Mouse (Mus musculus) embryo, embryonic 11 days (tissue): ENCODE results near the gene Aaas.

Source experiments
- DNase-seq: peaks from one replicate; pipeline ENCODE4 v3.0.0-alpha.2; 2015

Gene Aaas

GRCm38 (mm10) chr15:102350138-102350941 is at the start of gene Aaas:
TSS of gene Aaas (minus strand) at chr15:102350771.
- DNase-seq = peak; percentile 97

DNA sequence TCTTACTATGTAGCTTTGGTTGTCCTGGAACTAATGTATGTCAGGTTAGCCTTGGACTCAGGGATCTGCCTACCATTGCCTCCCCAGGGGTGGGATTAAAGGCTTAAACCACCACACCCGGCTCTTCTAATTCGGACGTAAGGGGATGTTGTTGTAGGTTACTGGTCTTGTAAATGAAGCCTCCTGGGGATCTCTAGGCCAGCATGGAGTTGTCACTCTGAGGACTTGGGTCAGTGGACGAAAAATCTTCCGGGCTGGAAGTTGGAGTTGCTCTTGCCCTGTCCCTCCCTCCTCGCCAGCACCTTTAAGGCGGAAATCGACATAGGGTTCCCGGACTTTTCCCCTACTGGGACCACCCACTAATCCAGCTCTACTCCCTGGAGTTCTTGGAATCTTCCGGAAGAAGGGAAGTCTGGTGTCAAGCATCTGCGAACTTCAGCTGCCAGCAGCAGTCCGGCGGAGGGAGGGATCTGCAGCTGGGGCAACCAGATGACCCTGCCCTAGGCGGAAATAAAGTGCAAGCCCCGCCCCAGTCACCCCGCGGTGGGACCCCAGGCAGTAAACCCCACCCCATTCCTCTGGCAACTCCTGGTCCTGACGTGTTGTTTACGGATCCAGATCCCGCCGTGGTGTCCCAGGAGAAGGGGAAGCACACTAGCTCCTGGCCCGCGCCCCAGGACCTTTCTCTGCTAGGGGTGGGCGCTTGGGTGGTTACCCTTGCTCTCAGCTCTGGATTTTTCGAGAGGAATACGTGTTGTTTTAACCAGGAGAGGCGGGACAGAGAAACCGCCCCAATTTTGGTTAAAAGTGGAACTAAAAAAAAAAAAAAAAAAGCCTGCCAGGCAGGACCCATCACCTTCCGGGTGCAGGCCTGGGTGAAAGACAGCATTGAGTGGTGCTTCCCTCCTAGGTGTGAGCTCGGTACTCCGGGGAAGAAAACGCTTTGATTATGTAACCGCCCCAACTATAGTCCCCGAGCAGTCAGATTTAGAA is 49.0 kb upstream of the Aaas start:
- peak; percentile 89 for DNase-seq

GRCm38 (mm10) chr15:102398629-102399028 is 48.1 kb upstream of the Aaas start:
- no peak for DNase-seq

DNA sequence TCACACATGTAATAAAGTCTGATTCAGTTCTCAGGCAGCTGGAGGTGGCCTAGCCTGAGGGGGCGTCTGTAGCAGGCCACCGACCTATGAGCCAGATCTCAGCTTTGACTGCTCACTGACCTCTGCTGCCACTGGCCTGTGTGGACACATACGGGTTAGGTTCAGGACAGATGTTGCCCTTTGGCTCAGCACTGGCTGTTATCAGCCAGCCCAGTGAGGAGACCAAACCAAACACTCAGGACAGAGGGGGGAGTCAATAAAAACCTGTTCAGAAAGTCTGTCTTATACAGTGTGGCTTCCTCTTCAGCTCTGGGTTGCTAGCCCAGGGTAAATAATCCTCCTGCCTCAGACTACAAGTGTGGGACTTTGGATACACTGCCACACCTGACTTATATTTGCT is 44.5 kb upstream of the Aaas start:
- DNase-seq = peak; percentile 44

DNA sequence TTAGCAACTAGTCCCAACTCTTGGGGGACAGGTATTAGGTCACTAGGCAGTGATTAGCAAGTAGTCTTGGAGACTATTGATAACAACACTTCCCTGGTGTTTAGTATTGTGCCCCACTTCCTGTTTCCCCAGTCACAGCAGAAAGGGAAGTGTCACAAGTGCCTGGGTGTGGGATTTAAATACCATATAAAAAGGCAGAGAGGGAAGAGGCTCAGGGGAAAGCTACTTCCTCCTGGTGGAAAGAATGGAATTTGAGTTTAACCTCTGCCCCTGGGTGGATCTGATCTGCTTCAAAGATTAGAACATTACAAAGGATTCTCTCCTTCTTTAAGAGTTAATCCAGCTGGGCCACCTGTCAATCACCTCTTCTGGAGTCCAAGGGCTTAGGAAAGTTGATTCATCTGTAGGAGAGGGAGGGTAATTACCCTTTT is 43.0 kb upstream of the Aaas start:
- DNase-seq = peak; percentile 37

- DNase-seq = no peak
Measured at GRCm38 (mm10) chr15:102392520-102392919, 41.9 kb upstream of the Aaas start.

DNA sequence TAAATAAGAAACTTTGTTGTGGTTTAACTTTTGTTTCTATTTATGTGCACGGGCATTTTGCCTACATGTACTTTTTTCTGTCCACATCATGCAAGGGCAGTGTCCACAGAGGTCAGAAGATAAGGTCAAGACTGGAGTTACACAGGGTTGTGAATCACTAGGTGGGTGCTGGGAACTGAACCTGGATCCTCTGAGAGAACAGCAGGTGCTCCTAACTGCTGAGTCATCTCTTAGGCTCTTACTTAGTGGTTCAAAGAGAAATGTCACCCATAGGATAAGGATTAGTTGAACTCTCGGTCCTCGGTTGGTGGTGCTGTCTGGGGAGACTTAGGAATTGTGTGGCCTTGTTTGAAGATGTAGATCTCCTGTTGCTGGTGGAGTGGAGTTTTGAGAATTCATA is 38.4 kb upstream of the Aaas start:
- no peak for DNase-seq

GRCm38 (mm10) chr15:102386640-102387039 is 36.1 kb upstream of the Aaas start:
- no peak for DNase-seq

GRCm38 (mm10) chr15:102383671-102384070 is 33.1 kb upstream of the Aaas start:
- DNase-seq = no peak

DNA sequence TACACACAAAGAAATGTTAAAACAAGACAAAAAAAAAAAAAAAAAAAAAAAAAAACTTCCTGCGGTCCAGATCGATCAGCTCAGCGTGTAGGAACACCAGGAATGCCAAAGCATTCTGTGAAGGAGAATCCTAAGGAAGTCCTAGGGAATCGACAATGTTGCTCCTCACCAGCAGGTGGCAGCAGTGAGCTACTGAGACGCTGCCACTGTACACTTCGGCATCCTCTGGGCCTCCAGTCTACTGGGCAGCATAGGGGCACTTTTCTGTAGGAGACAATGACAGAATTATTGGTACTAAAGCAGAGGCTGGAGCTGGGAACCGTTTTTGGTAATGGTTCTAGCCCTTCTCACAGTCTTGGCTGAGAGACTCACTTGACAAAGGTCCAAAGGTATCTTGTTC is 31.0 kb upstream of the Aaas start:
- DNase-seq = peak; percentile 91

DNA sequence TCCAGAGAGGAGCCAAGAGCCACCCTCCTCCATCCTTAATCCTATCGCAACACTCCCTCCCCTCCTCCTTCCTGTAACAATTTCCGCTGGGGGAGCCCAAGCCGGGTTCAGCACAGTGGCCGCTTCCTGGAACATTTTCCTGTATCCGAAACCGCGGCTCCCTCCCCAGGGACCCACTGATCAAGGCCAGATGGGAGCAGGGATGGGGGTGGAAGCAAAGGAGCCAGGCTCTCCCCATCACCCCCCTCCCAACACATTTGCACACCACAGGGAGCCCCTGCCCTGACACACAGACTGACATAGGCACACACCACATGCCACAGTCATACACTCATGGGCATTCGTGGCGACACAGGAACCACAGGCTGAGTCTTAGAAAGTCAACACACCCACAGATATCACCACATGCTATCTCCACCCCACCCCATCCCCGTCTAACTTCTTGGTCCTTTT is 27.3 kb upstream of the Aaas start:
- peak; percentile 70 for DNase-seq

DNA sequence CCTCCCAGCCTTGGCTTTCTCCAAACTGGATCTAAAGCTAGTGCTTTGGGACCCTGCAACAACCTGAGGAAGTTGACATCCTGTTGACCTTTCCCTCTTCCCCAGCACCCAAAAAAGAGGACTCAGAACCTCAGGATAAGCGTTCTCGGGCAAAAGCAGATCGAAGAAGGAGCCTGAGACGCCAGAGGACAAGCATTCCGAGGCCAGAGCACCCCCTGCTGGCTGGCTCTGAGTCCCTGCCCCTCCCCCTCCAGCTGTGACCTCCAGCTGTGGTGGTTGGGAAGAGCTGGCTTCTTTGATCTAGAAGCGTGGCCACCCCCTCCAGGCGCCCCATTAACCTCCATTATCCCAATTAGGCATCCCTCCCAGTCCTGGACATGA is 26.6 kb upstream of the Aaas start:
- DNase-seq = peak; percentile 94

DNA sequence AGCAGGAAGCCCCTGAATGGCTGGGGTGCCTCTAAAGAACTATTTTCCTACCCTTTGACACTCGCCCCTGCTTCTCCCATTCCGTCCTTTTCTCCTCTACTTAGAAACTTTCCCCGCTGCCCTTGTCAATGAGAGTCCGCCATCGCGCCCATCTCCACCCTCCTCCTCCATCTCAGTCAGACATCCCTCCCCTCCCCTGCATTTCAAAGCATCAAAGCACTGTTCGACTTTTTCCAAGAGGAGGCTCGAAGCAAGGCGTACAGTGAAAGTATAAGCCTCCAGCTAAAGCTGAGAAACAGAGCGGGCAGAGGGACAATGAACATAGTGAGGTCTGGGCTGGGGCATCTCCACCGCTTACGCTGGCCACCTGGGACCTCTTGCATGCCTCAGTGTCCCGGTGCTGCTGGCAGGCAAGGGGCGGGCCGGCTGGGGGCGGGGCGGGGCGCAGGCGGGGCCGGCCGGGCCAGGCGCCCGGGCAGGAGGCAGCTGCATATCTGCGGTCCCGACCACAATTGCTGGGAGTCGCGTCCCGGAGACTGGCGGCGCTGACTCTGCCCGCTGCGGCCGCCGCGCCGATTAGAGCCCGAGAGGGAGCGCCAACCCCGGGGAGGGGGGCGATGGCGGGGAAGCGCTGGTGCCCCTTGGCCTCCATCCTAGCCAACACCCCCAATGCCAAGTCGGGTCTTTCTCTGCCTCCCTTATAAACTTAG is 26.0 kb upstream of the Aaas start:
- peak; percentile 78 for DNase-seq

GRCm38 (mm10) chr15:102370727-102371126 is 20.2 kb upstream of the Aaas start:
- peak; percentile 65 for DNase-seq

GRCm38 (mm10) chr15:102369972-102370371 is 19.4 kb upstream of the Aaas start:
- DNase-seq = peak; percentile 10

- DNase-seq = peak; percentile 63
Measured at GRCm38 (mm10) chr15:102366733-102367344, 16.3 kb upstream of the Aaas start, which contains the start of gene Sp7. TSS of gene Sp7 (minus strand) at chr15:102367182.

GRCm38 (mm10) chr15:102366238-102366637 is 15.7 kb upstream of the Aaas start:
- no peak for DNase-seq

DNA sequence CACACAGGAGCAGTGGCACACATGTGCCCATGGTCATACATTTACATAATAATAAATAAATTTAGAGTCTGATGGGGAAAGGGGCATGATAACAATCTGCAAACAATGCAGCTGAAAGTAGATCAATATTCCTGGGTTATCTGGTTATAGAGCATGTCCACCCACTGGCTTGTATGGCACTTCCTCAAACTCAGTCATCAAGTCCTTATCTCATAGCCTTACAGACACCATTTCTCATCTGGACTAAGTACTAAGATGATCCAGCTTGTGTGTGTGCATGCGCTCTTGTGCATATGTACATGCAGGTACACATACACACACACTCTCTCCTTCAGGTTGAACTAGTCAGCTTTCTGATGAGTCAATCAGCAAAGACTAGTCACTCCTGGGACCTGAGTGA is 14.1 kb upstream of the Aaas start:
- no peak for DNase-seq

DNA sequence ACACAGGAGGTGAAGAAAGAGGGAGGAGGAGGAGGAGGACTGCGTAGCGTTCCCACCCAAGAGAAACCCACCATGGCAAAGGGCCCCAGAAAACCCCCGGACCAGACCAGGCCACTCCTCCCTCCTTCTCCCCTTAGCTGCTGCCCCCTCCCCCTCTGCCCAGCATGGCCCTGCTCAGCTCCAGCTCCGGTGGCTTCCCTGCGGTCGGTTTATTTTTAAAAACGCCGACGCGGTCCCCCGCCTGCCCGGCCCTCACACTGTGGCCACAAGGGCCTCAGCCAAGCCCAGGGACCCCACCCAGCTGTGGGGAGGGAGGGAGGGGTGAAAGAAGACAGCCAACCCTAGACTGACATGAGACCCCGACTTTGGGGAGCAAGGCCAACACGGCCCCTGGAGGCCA is 12.1 kb upstream of the Aaas start:
- DNase-seq = peak; percentile 46

DNA sequence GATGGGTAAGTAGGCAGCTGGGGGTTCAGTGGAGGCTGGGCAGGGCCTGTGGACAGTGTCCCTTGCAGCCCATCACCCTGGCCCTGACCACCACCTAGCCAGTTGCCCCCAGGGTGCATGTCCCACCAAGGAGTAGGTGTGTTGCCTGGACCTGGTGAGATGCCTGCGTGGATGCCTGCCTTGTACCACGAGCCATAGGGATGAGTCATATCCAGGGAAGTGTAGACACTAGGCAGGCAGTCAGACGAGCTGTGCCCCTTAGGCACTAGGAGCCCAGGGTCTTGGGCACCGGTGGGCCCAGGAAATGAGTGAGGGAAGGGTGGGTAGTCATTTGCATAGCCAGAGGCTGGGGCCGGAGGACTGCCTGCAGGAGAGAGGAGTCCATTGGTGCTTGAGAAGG is 8.3 kb upstream of the Aaas start:
- DNase-seq = peak; percentile 7

DNA sequence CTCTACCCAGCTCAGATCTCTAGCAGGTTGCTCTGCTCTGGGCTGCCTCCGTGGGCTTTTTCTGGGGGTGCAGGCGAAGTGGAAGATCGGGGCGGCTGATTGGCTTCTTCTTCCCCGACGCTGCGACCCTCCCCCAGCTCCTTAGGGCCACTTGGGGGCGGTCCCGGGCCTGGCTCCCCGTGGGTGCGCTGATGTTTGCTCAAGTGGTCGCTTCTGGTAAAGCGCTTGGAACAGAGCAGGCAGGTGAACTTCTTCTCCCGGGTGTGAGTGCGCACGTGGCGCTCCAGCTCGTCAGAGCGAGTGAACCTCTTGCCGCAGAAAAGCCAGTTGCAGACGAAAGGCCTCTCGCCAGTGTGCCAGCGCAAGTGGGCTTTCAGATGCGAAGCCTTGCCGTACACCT is 7.6 kb upstream of the Aaas start:
- DNase-seq = peak; percentile 62
